Mouse (Mus musculus): ENCODE results near the gene Cmss1. TPM values are rescaled to one million over a fixed set of nuclear protein-coding genes. Genes with fewer than 3 reads are reported as not detected.
A peak's percentile ranks its signal among the peaks of the same experiment; 100 is the strongest.

Gene Cmss1
- polyA plus RNA-seq, 1 experiment from 2014 or later, result 33.9 TPM

DNA sequence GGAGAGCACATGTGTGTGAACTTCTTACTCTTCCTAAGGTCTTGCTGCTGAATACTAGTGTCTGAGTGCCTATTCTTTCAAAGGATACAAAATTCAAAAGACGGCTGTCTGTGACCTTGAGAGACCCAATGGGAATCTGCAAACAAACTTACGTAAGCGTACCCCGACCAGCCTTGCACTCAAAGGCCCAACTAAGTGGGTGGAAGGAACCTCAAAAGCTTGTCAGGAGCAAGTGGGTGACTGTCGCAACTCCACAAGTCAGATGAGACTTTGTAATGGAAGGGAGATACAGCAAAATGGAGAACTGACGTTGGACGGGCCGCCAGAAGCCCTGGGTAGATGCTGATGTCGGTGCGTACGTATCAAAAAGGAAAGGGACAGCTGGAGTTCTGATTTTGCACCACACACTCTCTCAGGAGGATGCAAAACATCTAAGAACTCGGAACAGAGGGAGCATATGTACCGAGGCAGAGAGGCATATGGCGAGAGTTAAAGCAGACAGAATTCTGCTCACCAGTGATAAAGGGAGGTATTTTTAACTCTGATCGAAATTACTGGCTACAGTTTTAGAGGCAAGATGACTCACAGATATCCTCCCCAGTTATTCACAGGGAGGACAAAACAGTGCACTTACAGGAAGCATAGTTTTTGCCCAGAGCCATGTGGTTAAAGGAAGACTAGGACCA lies 217.0 kb downstream of the Cmss1 start:
- WGBS, result 86% methylated on average over 15 of the region's 15 CpGs
- Histone ChIP-seq H3K4me1 (replicated peaks) (no peaks in the 10 kb centered on the region), H3K9ac (no peak overlapping the region), H3K27ac (replicated peaks) (no peak overlapping the region), H3K36me3 (no peaks in the 10 kb centered on the region), H3K4me3 (no peak overlapping the region), H3K27me3 (no peaks in the 10 kb centered on the region), H3K4me2 (no peak overlapping the region), H3K9me3 (no peaks in the 10 kb centered on the region)
- ATAC-seq (ENCODE audit: low FRiP score, low read depth), result no peak

DNA sequence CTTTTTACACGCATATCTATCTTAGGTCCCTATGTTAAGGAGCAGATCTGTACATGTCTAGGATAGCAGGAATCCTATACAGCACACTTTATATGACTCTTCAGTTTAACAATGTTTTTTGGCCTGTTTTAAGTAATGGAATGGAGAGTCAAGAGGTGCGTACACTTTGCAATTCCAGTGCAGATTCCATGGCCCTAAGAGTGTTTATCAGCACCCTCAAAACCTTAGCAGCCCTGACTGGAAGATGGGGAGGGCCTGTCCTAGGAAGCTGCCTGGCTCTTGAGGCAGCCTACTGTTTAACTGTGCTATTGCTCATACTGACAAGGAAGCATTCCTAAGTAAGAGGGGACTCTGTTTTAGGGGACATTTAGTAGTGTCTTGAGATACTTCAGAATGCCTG lies 222.4 kb downstream of the Cmss1 start:
- Histone ChIP-seq H3K27me3 (no peaks in the 10 kb centered on the region), H3K4me2 (no peak overlapping the region), H3K4me1 (replicated peaks) (no peaks in the 10 kb centered on the region), H3K9me3 (no peaks in the 10 kb centered on the region), H3K36me3 (no peaks in the 10 kb centered on the region), H3K4me3 (no peak overlapping the region), H3K27ac (replicated peaks) (no peak overlapping the region), H3K9ac (no peak overlapping the region)
- WGBS, result 94% methylated on average over 2 of the region's 2 CpGs
- no peak for ATAC-seq (ENCODE audit: low FRiP score, low read depth)

- H3K27ac ChIP-seq (replicated peaks), result no peak overlapping the region
- H3K27me3 ChIP-seq, result no peaks in the 10 kb centered on the region
- no peaks in the 10 kb centered on the region for H3K4me1 ChIP-seq (replicated peaks)
- 83% methylated on average over 8 of the region's 8 CpGs for WGBS
- H3K9me3 ChIP-seq, result no peaks in the 10 kb centered on the region
- H3K4me3 ChIP-seq, result no peak overlapping the region
- H3K4me2 ChIP-seq, result no peak overlapping the region
- H3K36me3 ChIP-seq, result no peaks in the 10 kb centered on the region
- H3K9ac ChIP-seq, result no peak overlapping the region
- ATAC-seq (ENCODE audit: low FRiP score, low read depth), result no peak
Observed at GRCm38 (mm10) chr16:57383266-57383971, 223.2 kb downstream of the Cmss1 start.

DNA sequence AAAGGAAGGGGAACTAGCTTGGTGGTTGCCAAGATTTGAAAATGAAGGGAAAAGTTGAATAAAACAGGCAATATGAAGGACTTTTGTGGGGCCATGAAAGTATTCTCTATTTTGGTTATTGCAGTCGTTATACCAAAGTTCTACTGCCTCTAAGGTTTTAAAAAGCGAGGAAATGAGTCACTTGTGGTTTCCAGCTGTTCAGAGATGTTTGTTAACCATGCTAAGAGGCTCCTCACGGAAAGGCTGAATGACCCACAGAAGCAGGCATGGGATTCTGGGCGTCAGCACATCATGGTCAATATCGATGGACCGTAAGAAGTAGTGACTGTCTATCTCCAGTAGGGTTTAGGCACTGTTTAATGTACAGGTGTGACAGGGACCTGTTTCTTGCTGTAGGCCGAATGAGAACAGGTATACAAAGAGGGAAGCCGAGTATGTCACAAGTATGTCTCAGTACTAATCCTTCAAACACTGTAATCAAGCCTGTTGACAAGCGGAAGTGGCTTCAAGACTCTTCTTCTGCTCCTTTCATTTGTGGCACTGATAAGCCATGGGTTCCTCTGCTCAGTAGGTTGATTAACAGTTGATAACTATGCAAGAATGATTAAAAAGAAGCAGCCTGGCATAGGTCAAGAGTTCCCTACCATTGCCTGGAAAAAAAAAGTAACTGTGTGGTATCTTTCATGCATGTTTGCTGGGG lies 227.9 kb downstream of the Cmss1 start:
- WGBS, result 89% methylated on average over 9 of the region's 9 CpGs
- Histone ChIP-seq H3K36me3 (no peaks in the 10 kb centered on the region), H3K4me3 (no peak overlapping the region), H3K27me3 (no peaks in the 10 kb centered on the region), H3K4me2 (no peak overlapping the region), H3K27ac (replicated peaks) (no peak overlapping the region), H3K4me1 (replicated peaks) (no peaks in the 10 kb centered on the region), H3K9ac (no peak overlapping the region), H3K9me3 (no peaks in the 10 kb centered on the region)
- ATAC-seq (ENCODE audit: low FRiP score, low read depth), result no peak

GRCm38 (mm10) chr16:57375248-57375837 lies 231.3 kb downstream of the Cmss1 start:
- H3K4me2 ChIP-seq, result no peak overlapping the region
- H3K4me3 ChIP-seq, result no peak overlapping the region
- no peaks in the 10 kb centered on the region for H3K27me3 ChIP-seq
- H3K27ac ChIP-seq (replicated peaks), result no peak overlapping the region
- H3K36me3 ChIP-seq, result no peaks in the 10 kb centered on the region
- no peaks in the 10 kb centered on the region for H3K4me1 ChIP-seq (replicated peaks)
- H3K9me3 ChIP-seq, result no peaks in the 10 kb centered on the region
- no peak overlapping the region for H3K9ac ChIP-seq
- ATAC-seq (ENCODE audit: low FRiP score, low read depth), result no peak; the same call in 1 of the 2 replicates
- 86% methylated on average over 7 of the region's 7 CpGs for WGBS

DNA sequence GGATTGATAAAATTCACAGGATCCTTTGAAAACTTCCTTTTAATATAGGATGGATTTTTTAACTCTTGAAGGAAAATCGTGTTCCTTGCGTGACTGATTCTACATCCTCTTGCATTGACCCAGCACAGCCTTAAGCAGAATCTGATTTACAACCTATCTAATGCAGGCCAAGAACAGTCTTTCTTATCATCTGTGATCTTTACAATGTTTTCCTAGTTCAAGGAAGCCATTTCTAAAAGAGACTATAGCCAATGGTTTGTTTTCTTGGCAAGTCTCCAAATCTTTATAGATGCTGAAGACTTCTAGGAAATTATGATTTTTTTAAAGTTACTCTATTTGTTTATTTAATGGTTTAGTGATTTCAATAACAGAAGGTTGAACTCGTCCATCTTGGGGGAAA lies 234.5 kb downstream of the Cmss1 start:
- no peak overlapping the region for H3K4me3 ChIP-seq
- no peaks in the 10 kb centered on the region for H3K4me1 ChIP-seq (replicated peaks)
- no peaks in the 10 kb centered on the region for H3K9me3 ChIP-seq
- no peak overlapping the region for H3K4me2 ChIP-seq
- no peak overlapping the region for H3K27ac ChIP-seq (replicated peaks)
- WGBS, result 92% methylated on average over 3 of the region's 3 CpGs
- H3K27me3 ChIP-seq, result no peaks in the 10 kb centered on the region
- no peak overlapping the region for H3K9ac ChIP-seq
- no peaks in the 10 kb centered on the region for H3K36me3 ChIP-seq
- ATAC-seq (ENCODE audit: low FRiP score, low read depth), result no peak

DNA sequence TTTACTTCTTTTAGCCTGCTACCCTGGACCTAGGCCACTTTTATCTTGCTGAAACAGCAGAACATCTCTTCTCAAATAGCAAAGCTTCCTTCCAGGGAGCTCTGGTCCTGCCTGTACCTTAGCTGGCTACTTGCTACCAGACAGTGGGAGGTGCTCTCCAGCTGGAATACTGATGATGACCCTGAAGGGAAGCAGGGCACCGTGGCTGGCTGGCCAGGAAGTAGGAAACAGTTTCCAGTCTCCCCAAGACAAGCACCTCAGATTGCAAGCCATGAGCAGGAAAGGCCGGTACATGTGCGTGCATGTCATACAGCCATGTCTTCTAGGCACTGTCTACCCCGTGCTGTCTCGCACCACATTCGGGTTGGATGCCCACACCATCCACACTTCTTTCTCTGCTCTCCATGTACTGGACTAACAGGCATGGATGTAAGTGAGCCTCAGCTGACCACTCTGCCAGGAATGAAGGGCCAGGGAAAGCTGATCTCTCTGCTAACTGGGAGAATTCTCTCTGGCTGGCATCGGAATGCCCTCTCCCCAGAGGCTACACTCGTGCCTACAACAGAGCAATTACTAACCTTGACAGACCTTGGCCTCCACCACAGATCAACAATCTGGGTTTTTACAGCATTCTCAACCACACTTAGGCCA lies 236.7 kb downstream of the Cmss1 start:
- Histone ChIP-seq H3K27me3 (no peaks in the 10 kb centered on the region), H3K4me2 (no peak overlapping the region), H3K36me3 (no peaks in the 10 kb centered on the region), H3K4me1 (replicated peaks) (no peaks in the 10 kb centered on the region), H3K9ac (no peak overlapping the region), H3K27ac (replicated peaks) (no peak overlapping the region), H3K9me3 (no peaks in the 10 kb centered on the region), H3K4me3 (no peak overlapping the region)
- WGBS, result 88% methylated on average over 8 of the region's 8 CpGs
- ATAC-seq (ENCODE audit: low FRiP score, low read depth), result no peak

DNA sequence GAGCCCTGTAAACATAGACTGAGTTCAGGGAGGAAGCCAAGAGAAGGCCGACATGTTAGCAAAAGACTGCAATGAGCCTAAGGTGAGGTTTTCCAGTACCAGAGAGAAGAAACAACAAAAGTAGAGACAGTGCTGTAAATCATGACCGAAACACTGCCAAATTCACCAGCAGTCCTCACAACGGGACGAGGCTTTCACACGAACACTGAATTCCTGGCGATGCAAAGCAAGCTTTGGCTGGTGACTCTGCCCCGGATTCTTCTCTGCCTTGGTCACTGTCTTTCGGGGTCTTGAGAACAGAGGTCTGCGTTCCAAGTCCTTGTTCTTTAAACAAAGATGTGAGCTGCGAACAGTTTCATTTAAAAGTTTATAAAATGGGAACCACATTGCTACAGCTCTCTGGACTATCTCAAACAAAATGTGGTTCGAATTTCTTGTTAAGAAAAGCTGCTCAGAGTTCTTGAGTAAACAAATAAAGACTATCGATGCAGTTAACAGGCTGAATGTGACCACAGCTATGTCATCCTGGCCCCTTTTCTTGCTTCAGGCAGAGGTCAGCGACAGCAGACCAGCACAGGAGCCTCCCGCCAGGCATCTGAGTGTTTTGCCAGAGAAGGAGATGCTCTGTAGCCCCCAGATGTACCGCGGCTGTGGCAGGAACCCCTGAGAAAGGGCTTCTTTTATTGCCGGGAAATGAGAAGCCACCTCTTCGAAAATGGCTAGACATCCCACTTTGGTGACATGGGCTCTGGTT lies 239.5 kb downstream of the Cmss1 start:
- no peaks in the 10 kb centered on the region for H3K27me3 ChIP-seq
- H3K4me2 ChIP-seq, result no peak overlapping the region
- no peak overlapping the region for H3K9ac ChIP-seq
- no peaks in the 10 kb centered on the region for H3K36me3 ChIP-seq
- WGBS, result 76% methylated on average over 18 of the region's 18 CpGs
- no peak for ATAC-seq (ENCODE audit: low FRiP score, low read depth)
- H3K4me1 ChIP-seq (replicated peaks), result peaks cover 9% of the 10 kb centered on the region
- H3K9me3 ChIP-seq, result no peaks in the 10 kb centered on the region
- no peak overlapping the region for H3K4me3 ChIP-seq
- H3K27ac ChIP-seq (replicated peaks), result no peak overlapping the region

DNA sequence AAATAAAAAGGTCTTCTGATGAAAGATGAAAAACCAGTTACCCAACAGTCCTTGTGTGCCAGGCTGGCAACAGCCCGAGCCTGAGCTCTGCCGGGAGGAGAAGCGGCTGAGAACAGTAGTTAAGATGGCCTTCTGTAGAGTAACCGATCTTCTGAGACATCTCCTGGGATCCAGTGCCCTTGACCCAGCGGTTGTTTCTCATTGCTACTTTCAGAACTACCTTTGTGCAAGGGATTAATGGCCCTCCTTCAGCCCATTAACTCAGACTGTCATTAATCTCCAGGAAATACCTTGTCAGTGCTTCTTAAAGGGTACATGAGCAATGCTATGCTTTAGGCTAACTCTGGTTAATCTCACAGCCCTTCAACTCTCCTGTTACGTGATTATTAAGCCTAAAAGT lies 240.5 kb downstream of the Cmss1 start:
- no peaks in the 10 kb centered on the region for H3K9me3 ChIP-seq
- H3K27ac ChIP-seq (replicated peaks), result no peak overlapping the region
- no peak overlapping the region for H3K4me3 ChIP-seq
- H3K9ac ChIP-seq, result no peak overlapping the region
- H3K4me2 ChIP-seq, result no peak overlapping the region
- H3K27me3 ChIP-seq, result no peaks in the 10 kb centered on the region
- H3K36me3 ChIP-seq, result no peaks in the 10 kb centered on the region
- no peak for ATAC-seq (ENCODE audit: low FRiP score, low read depth)
- 66% methylated on average over 6 of the region's 6 CpGs for WGBS
- peaks cover 9% of the 10 kb centered on the region for H3K4me1 ChIP-seq (replicated peaks)

- WGBS, result 91% methylated on average over 7 of the region's 7 CpGs
- H3K27ac ChIP-seq (replicated peaks), result no peak overlapping the region
- H3K9ac ChIP-seq, result no peak overlapping the region
- H3K4me2 ChIP-seq, result no peak overlapping the region
- no peaks in the 10 kb centered on the region for H3K27me3 ChIP-seq
- H3K36me3 ChIP-seq, result no peaks in the 10 kb centered on the region
- H3K9me3 ChIP-seq, result no peaks in the 10 kb centered on the region
- no peak overlapping the region for H3K4me3 ChIP-seq
- H3K4me1 ChIP-seq (replicated peaks), result peaks cover 9% of the 10 kb centered on the region
- ATAC-seq (ENCODE audit: low FRiP score, low read depth), result no peak
Observed at GRCm38 (mm10) chr16:57364498-57364897, 242.2 kb downstream of the Cmss1 start.

GRCm38 (mm10) chr16:57362679-57363401 lies 243.8 kb downstream of the Cmss1 start:
- Histone ChIP-seq H3K36me3 (no peaks in the 10 kb centered on the region), H3K4me2 (peak overlapping the region; percentile 38), H3K9me3 (no peaks in the 10 kb centered on the region), H3K9ac (no peak overlapping the region), H3K27me3 (no peaks in the 10 kb centered on the region), H3K4me1 (replicated peaks) (peaks cover 9% of the 10 kb centered on the region), H3K4me3 (no peak overlapping the region), H3K27ac (replicated peaks) (no peak overlapping the region)
- 34% methylated on average over 18 of the region's 18 CpGs for WGBS
- ATAC-seq (ENCODE audit: low FRiP score, low read depth), result peak; percentile 89
